Mouse (Mus musculus) E14TG2a.4 (cell line): ENCODE measurements around the gene Mamdc2.

Experiments used
- CTCF ChIP-seq: conservative IDR thresholded peaks from 2 replicates; pipeline ENCODE4 v1.5.1; 2014; ENCODE audit warnings: low read length
- NANOG ChIP-seq: IDR thresholded peaks from 2 replicates; pipeline ENCODE4 v1.6.1; 2014; ENCODE audit warnings: borderline replicate concordance, low read length, mixed read lengths
- POU5F1 ChIP-seq: IDR thresholded peaks from 2 replicates; pipeline ENCODE4 v1.6.1; 2014; ENCODE audit warnings: low read length, borderline replicate concordance

DNA sequence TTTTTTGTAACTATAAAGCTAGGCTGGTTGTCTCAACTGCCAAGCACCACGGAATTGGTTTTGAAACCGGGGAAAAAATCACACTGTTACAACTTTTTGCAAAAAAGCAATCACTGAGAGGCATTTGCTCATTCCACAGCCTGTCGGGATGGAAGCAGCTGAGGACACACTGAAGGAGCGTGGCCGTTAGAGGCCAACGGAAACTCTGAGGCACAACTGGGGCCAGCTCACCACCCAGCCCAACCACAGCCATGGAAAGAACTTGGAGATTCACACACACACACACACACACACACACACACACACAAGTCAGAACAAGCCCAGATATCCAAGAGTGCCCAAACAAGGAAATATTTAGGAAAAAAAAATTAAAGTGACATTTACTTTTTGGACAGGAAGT is 29.6 kb upstream of the Mamdc2 start:
- TF ChIP-seq CTCF = no peak
- no peak for TF ChIP-seq NANOG
- no peak for TF ChIP-seq POU5F1
